Mouse (Mus musculus) kidney, postnatal 0 days (tissue): ENCODE results near the gene Col23a1. TPM values are rescaled to one million over a fixed set of nuclear protein-coding genes. Genes with fewer than 3 reads are reported as not detected.

Experiments used
- ATAC-seq: fragments of 200-750 bp; cut with Nextera tagmentation; replicated peaks from 2 replicates; pipeline ENCODE4 v1.8.0; 2017; ENCODE audit warnings: low read depth, moderate number of reproducible peaks, moderate TSS enrichment, moderate library complexity; ENCODE audit not compliant: low FRiP score
- DNase-seq: peaks from one replicate; pipeline ENCODE4 v3.0.0-alpha.2; 2016; ENCODE audit warnings: low spot score
- H3K27ac ChIP-seq: fragments of 300-500 bp; sonication (generic); 2 replicates; pipeline ENCODE4 v1.5.1; 2014; ENCODE audit warnings: mild to moderate bottlenecking
- H3K27me3 ChIP-seq: fragments of 300-500 bp; sonication (generic); 2 replicates; pipeline ENCODE4 v1.6.1; 2014; ENCODE audit warnings: low read length, mixed read lengths; ENCODE audit not compliant: insufficient read depth
- H3K36me3 ChIP-seq: fragments of 300-500 bp; sonication (generic); 2 replicates; pipeline ENCODE4 v1.6.1; 2014; ENCODE audit warnings: low read length, mixed read lengths; ENCODE audit not compliant: insufficient read depth
- H3K4me1 ChIP-seq: fragments of 300-500 bp; sonication (generic); replicated peaks from 2 replicates; pipeline ENCODE4 v1.6.1; 2014; ENCODE audit warnings: antibody characterized with exemption, low read length, mixed read lengths; ENCODE audit not compliant: insufficient read depth
- H3K4me2 ChIP-seq: fragments of 300-500 bp; sonication (generic); 2 replicates; pipeline ENCODE4 v1.6.1; 2014; ENCODE audit warnings: mild to moderate bottlenecking, low read length, moderate library complexity, mixed read lengths
- H3K4me3 ChIP-seq: fragments of 300-500 bp; sonication (generic); replicated peaks from 2 replicates; pipeline ENCODE4 v1.5.1; 2014; ENCODE audit warnings: low read depth, low read length
- H3K9ac ChIP-seq: fragments of 300-500 bp; sonication (generic); 2 replicates; pipeline ENCODE4 v1.6.1; 2014; ENCODE audit warnings: low read depth, low read length
- H3K9me3 ChIP-seq: fragments of 300-500 bp; sonication (generic); replicated peaks from 2 replicates; pipeline ENCODE4 v1.6.1; 2016; ENCODE audit warnings: low read length, inconsistent platforms, mixed read lengths
- CTCF ChIP-seq: IDR thresholded peaks from 2 replicates; pipeline ENCODE4 v1.5.1; 2016; ENCODE audit warnings: antibody characterized with exemption, low read depth, mild to moderate bottlenecking, moderate library complexity
- WGBS: fragments of 180-500 bp; shearing (Covaris S2); extraction: QIAGEN DNeasy Blood & Tissue Kit; methylation state at CpG from one replicate; pipeline ENCODE4 v1.1.7; 2014; 5-methylcytosine and 5-hydroxymethylcytosine counted together
- polyA plus RNA-seq: library from polyadenylated mRNA; unstranded; fragments of >200 nt; fragmentation: Nextera tagmentation; extraction: Ambion mirVana; gene quantifications from 2 replicates; pipeline ENCODE4 v1.2.1, GENCODE M21; 2015

The Col23a1 gene
- polyA plus RNA-seq, 1 experiment from 2014 or later, result 6.8 TPM

GRCm38 (mm10) chr11:51591168-51591567 lies 301.4 kb downstream of the Col23a1 start:
- Histone ChIP-seq H3K9me3 (no peaks in the 10 kb centered on the region), H3K4me2 (no peak overlapping the region), H3K4me1 (no peaks in the 10 kb centered on the region), H3K4me3 (no peak overlapping the region), H3K9ac (no peak overlapping the region), H3K27me3 (no peaks in the 10 kb centered on the region), H3K27ac (no peak overlapping the region), H3K36me3 (peaks cover 70% of the 10 kb centered on the region)
- TF ChIP-seq CTCF, result no peak
- ATAC-seq (no peak), DNase-seq (no peak)
- WGBS, result 36% methylated on average over 7 of the region's 7 CpGs

- Histone ChIP-seq H3K9ac (no peak overlapping the region), H3K4me3 (no peak overlapping the region), H3K27ac (no peak overlapping the region), H3K36me3 (peaks cover 77% of the 10 kb centered on the region), H3K9me3 (no peaks in the 10 kb centered on the region), H3K27me3 (no peaks in the 10 kb centered on the region), H3K4me1 (no peaks in the 10 kb centered on the region), H3K4me2 (no peak overlapping the region)
- DNase-seq (no peak), ATAC-seq (no peak)
- TF ChIP-seq CTCF, result no peak
- 88% methylated on average over 7 of the region's 7 CpGs for WGBS
Observed at GRCm38 (mm10) chr11:51591915-51592314, 302.2 kb downstream of the Col23a1 start.

- ATAC-seq, result no peak
Observed at GRCm38 (mm10) chr11:51593368-51593767, 303.6 kb downstream of the Col23a1 start.

GRCm38 (mm10) chr11:51593849-51594248 lies 304.1 kb downstream of the Col23a1 start:
- Histone ChIP-seq H3K27me3 (no peaks in the 10 kb centered on the region), H3K9me3 (no peaks in the 10 kb centered on the region), H3K9ac (no peak overlapping the region), H3K27ac (no peak overlapping the region), H3K36me3 (peaks cover 78% of the 10 kb centered on the region), H3K4me2 (no peak overlapping the region), H3K4me1 (no peaks in the 10 kb centered on the region), H3K4me3 (no peak overlapping the region)
- WGBS, result 90% methylated on average over 6 of the region's 6 CpGs
- no peak for DNase-seq
- ATAC-seq, result no peak
- TF ChIP-seq CTCF, result no peak

More at GRCm38 (mm10) chr11:51593368-51593767, 303.6 kb downstream of the Col23a1 start:
- H3K4me3 ChIP-seq, result no peak overlapping the region
- no peaks in the 10 kb centered on the region for H3K9me3 ChIP-seq
- H3K27me3 ChIP-seq, result no peaks in the 10 kb centered on the region
- no peak for DNase-seq
- no peak overlapping the region for H3K27ac ChIP-seq
- no peak for TF ChIP-seq CTCF
- H3K4me1 ChIP-seq, result no peaks in the 10 kb centered on the region
- H3K9ac ChIP-seq, result no peak overlapping the region
- peaks cover 75% of the 10 kb centered on the region for H3K36me3 ChIP-seq
- no peak overlapping the region for H3K4me2 ChIP-seq
- 87% methylated on average over 4 of the region's 4 CpGs for WGBS

DNA sequence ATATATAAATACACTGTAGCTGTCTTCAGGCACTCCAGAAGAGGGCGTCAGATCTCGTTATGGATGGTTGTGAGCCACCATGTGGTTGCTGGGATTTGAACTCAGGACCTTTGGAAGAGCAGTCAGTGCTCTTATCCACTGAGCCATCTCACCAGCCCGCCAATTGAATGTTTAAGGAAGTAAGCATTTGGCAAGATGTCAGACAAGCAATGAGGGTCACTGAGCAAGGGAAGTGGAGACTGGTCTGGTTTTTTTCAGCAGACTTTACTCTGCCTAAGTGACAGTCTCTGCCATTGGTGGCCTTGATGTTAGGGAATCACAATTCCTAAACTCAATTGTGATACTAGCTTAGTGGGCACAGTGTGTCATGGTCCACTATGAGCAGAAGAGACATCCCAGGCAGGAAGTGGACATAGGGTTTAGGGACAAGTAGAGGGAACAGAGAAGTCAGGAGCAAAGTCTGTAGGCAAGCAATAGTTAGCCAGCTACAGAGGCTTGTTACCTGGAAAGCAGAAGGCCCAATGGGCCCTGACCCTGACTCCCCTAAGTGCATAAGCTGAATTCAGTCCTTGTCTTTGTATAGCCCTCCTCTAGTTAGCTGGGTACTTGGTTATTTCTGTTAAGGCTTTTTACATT lies 305.1 kb downstream of the Col23a1 start:
- ATAC-seq (no peak), DNase-seq (no peak)
- Histone ChIP-seq H3K4me3 (no peak overlapping the region), H3K4me1 (no peaks in the 10 kb centered on the region), H3K36me3 (peaks cover 81% of the 10 kb centered on the region), H3K9me3 (no peaks in the 10 kb centered on the region), H3K27ac (no peak overlapping the region), H3K27me3 (no peaks in the 10 kb centered on the region), H3K9ac (no peak overlapping the region), H3K4me2 (no peak overlapping the region)
- 61% methylated on average over 3 of the region's 3 CpGs for WGBS
- no peak for TF ChIP-seq CTCF

DNA sequence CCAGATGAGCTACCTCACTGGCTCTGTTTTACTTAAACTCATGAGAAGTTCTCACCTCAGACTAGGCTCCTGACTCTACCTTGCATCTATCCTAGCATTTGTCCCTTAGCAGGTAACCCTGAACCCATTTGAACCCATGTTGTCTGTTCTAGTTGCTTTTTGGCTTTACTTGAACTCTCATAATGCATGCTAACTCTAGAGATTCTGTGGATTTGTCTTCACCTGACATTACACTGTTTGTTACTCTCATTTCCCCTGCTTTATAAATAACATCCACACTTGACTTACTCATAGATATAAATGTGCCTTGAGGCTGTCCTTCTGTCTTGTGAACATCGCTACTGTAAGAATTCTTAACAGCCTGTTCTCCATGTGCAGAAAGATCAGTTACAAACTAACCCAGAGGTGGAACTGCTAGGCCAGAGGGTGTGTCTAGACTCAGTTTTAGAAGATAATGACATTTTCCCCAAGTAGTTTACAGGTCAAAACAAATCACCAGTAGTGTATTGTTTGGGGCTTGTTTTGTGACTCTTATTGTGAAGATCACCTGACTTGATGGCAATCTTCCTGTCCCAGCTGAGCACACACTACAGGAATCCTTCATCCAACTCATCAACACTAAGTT lies 305.9 kb downstream of the Col23a1 start:
- no peak for TF ChIP-seq CTCF
- Histone ChIP-seq H3K9ac (no peak overlapping the region), H3K27ac (no peak overlapping the region), H3K27me3 (no peaks in the 10 kb centered on the region), H3K4me1 (no peaks in the 10 kb centered on the region), H3K4me3 (no peak overlapping the region), H3K9me3 (no peaks in the 10 kb centered on the region), H3K36me3 (peaks cover 86% of the 10 kb centered on the region), H3K4me2 (no peak overlapping the region)
- no peak for ATAC-seq
- 95% methylated on average over 1 of the region's 1 CpGs for WGBS
- no peak for DNase-seq

GRCm38 (mm10) chr11:51597553-51597952 lies 307.8 kb downstream of the Col23a1 start:
- H3K4me1 ChIP-seq, result no peaks in the 10 kb centered on the region
- no peak for TF ChIP-seq CTCF
- H3K36me3 ChIP-seq, result peaks cover 92% of the 10 kb centered on the region
- ATAC-seq, result no peak
- no peak overlapping the region for H3K27ac ChIP-seq
- H3K4me3 ChIP-seq, result no peak overlapping the region
- H3K4me2 ChIP-seq, result no peak overlapping the region
- no peak for DNase-seq
- WGBS, result 88% methylated on average over 2 of the region's 2 CpGs
- H3K27me3 ChIP-seq, result no peaks in the 10 kb centered on the region
- H3K9ac ChIP-seq, result no peak overlapping the region
- H3K9me3 ChIP-seq, result no peaks in the 10 kb centered on the region
